Mouse (Mus musculus): Measurements from ENCODE around the gene Parvb. TPM values are rescaled to one million over a fixed set of nuclear protein-coding genes. Genes with fewer than 3 reads are reported as not detected.

Parvb gene
- 1 to 10 TPM in 1 of 2 experiments, under 1 TPM in 1; 0.39 to 1.2 TPM for total RNA-seq (2023)

DNA sequence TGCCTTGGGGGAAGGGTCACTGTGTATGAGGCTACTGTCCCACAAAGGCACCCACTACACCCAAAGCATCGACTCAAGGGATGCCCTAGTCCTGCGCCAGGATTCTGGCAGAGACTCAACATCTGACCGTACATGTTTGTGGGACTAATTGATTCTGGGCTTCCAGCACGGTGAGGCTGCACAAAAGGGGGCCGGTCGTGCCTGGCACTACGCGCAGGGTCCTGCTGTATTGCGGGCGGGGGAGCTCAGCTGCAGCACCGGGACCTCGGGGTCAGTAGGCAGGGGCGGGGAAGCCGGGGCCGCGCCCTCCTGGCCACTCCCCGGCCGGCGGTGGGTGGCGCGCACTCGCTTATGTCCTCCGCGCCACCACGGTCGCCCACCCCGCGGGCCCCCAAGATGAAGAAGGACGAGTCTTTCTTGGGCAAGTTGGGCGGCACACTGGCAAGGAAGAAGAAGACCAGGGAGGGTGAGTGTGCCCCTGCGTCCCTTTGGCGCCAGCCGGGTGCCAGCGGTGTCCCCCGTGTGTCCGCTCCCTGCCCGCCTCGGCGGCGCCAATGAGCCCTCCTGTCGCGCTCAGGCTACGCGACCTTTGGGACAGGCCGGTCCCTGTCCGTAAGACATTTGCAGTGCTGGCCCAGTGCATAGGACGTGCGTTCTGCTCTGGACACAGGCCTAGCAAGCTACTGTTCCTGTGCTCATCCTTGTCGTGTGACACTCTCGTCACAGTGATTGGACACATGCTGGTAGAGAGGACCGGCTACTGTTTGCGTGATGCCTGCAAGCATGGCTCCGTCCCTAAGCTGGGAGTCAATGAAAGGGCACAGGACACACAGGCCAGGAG, at the start of gene Parvb:
Parvb (plus strand) TSS at position 323 of the 841 bp plus-strand sequence.

DNA sequence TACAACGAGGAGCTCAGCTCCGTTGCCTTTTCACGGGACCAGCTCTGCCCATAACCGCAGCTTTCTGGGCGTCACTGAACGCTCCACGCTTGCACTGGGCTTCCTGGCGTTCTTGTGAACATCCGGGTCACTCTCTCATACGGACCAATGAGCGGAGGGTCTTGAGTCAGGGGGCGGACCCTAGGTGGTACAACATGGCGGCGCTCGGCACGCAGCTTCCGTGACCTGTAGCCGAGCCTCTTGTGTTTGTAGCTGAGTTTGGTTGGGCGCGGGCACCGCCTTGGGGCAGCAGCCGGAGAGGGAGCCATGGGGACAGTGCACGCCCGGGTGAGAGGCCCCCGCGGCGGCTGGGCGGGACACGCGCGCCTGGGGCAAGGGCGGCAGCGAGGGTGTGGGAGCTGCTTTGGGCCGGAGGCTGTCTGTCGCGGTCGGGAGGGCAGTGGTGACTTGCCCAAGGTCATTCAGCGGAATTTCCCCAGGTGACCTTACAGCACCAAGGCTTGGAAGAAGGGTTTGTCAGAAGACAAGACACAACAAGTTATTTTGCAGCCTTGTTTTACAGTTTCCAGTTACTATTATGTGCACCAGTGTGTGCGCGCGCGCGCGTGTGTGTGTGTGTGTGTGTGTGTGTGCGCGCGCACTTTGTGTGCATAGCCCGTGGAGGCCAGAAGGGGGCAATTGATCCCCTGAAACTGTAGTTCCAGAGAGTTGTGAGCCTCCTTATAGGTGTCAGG, 39.6 kb upstream of the Parvb start, which contains the start of gene Samm50:
Samm50 (plus strand) TSS at position 184 of the 734 bp plus-strand sequence.

DNA sequence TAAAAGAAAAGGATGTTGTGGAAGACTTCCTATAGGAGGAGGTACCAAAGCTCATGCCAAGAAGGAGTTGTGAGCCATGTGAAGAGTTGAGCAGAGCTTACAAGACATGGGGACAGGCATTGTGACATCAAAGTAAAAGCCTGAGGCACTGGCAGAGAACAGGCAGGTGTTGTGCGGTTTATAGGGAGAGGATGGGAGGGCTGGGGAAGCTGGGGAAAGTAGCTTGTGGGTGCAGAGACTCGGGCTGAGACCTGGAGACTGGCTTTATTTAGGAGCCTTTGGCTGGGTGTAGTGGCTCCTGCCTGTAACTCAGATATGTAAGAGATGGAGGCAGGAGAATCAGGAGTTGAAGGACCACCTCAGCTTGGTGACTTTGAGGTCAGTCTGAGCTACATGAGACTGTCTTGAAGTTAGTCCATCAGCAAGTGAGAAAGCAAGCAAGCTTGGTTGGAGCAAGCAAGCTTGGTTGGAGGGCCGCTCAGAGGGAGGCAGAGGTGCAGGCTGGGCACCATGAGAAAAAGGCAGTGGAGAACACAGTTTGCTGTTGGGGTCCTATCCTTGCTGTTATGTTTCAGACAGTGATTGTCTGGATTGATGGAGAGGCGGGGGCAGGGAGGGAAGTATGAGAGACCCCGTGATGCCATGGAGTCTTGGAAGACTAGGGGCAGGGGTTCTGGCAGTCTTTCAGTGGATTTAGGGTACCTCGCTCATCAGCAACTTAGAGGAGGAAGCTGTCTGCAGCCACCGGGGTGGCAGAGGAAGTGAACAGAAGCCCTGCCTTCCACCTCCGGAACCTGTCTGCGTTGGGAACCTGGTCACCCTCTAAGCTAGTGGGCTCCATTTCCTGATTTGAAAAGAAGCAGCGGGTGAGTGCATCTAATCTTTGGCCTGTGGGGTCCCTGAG, 92.4 kb downstream of the Parvb start, which contains the start of gene Parvg:
Parvg (plus strand) TSS at position 61 of the 904 bp plus-strand sequence.

Other genes with a start within 250 kb of the Parvb start
- not detected for gene Efcab6, start 166.7 kb upstream of the Parvb start, total RNA-seq (2023)
- gene Sult4a1, start 126.3 kb upstream of the Parvb start, total RNA-seq (2023), result not detected
- not detected for gene Pnpla5, start 108.9 kb upstream of the Parvb start, total RNA-seq (2023)
- gene Pnpla3, start 64.2 kb upstream of the Parvb start, total RNA-seq (2023), result not detected
- 10 to 100 TPM; 79.9 to 86.1 TPM for gene Samm50, start 39.8 kb upstream of the Parvb start, total RNA-seq (2023)
- gene Parvg, start 92.0 kb downstream of the Parvb start, total RNA-seq (2023), result 10 to 100 TPM; 82.0 to 92.2 TPM
- gene Shisal1, start 215.1 kb downstream of the Parvb start, total RNA-seq (2023), result not detected

Data from T-cell, adult 66 days (primary cell).